Comparison of ENCODE assay signal across 8 mouse cellular contexts in the genomic region with DNA sequence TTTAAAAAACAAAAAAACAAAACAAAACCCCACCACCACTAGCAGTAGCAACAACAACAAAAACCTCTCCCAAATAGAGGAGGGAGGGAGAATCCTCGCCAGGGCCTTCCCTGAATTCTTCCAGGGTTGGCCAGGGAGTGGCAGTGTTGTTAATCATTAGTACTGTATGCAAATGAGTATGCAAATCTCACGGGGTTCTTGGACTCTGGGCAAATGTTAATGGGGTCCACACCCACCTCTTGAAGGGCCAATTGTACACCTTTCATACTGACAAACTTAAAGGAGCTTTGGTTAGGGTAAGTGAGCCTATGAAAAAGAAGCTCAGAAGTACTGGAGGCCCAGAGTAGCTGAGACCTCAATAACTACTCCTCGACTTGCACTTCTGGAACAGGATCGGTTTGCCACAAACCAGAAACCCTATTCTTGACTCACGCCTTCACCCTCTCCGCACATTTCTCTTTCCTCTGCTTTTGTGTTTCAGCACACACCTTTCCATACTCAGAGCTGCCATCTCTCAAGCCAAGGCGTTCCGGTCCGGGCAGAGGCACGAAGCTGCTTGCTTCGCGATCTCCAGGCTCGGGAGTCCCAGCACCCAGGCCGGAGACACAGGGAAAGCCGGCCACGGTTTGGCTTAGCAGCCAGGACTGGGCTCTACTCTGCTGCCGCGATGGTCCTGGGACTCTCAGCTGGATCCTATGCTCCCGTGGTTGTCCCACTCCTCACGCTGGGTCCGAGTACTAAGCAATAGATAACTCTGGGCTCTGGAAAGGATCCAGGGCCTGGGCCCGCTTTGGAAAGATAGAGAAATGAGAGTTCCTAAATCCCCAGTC. TPM values are rescaled to one million over a fixed set of nuclear protein-coding genes. Genes with fewer than 3 reads are reported as not detected.
A peak's percentile ranks its signal among the peaks of the same experiment; 100 is the strongest.
DNase-seq lines count a peak whose midpoint lies in the region; ATAC-seq and TF ChIP-seq lines count a peak whose summit lies in the region.

No protein-coding gene starts in this region.

- no peaks in the 10 kb centered on the region for H3K79me2 ChIP-seq in liver, adult 2 months (ENCODE audit: control insufficient read depth, insufficient read depth, low read length)

- H3K36me3 ChIP-seq in liver, adult 2 months (ENCODE audit: control insufficient read depth, insufficient read depth, low read length), result no peaks in the 10 kb centered on the region
- H3K36me3 ChIP-seq in heart, embryonic 12.5 days, result no peaks in the 10 kb centered on the region
- no peaks in the 10 kb centered on the region for H3K36me3 ChIP-seq in kidney, embryonic 16.5 days (ENCODE audit: insufficient read depth, low read length)
- no peaks in the 10 kb centered on the region for H3K36me3 ChIP-seq in liver, embryonic 11.5 days (ENCODE audit: control insufficient read depth, insufficient read depth, low read length)
- H3K36me3 ChIP-seq in thymus, adult 2 months (ENCODE audit: control insufficient read depth, insufficient read depth, low read length), result no peaks in the 10 kb centered on the region

- no peak overlapping the region for H3K9ac ChIP-seq in liver, adult 2 months (ENCODE audit: low read depth, low read length)
- H3K9ac ChIP-seq in heart, embryonic 12.5 days, result peak overlapping the region; percentile 73
- H3K9ac ChIP-seq in kidney, embryonic 16.5 days (replicated peaks; ENCODE audit: low read length), result peak overlapping the region; percentile 77
- H3K9ac ChIP-seq in liver, embryonic 11.5 days (ENCODE audit: low read depth, low read length), result no peak overlapping the region

- peak; percentile 3 for DNase-seq in liver, adult 2 months (ENCODE audit: extremely low read depth, low read depth, low spot score)
- no peak for DNase-seq in liver
- peak; percentile 65 for DNase-seq in embryo, embryonic 10.5 days (ENCODE audit: low spot score)
- peak; percentile 48 for DNase-seq in liver, embryonic 11.5 days (ENCODE audit: low spot score)
- peak; percentile 77 for DNase-seq in retina, postnatal 1 day
- no peak for DNase-seq in thymus, adult 2 months

- 4% methylated on average over 22 of the region's 22 CpGs for WGBS in liver, adult 2 months
- 1% methylated on average over 22 of the region's 22 CpGs for WGBS in heart, embryonic 12.5 days
- WGBS in kidney, embryonic 16.5 days, result 3% methylated on average over 22 of the region's 22 CpGs
- WGBS in liver, embryonic 11.5 days, result 3% methylated on average over 22 of the region's 22 CpGs
- WGBS in thymus, adult 2 months, result 16% methylated on average over 22 of the region's 22 CpGs

- H3K9me3 ChIP-seq in heart, embryonic 12.5 days (replicated peaks), result no peaks in the 10 kb centered on the region
- H3K9me3 ChIP-seq in kidney, embryonic 16.5 days (ENCODE audit: low read length), result no peaks in the 10 kb centered on the region
- no peaks in the 10 kb centered on the region for H3K9me3 ChIP-seq in liver, embryonic 11.5 days (ENCODE audit: control insufficient read depth, low read length)

- TF ChIP-seq POLR2A in liver, adult 2 months (IDR thresholded peaks at IDR 0.05; ENCODE audit: extremely low read depth, insufficient read depth, low read length), result no peak
- no peak for TF ChIP-seq POLR2A in thymus, adult 2 months (IDR thresholded peaks at IDR 0.05; ENCODE audit: control insufficient read depth, extremely low read depth, insufficient read depth, low read length, poor library complexity)

- peaks cover 20% of the 10 kb centered on the region for H3K27me3 ChIP-seq in liver, adult 2 months (ENCODE audit: control insufficient read depth, insufficient read depth, low read length)
- H3K27me3 ChIP-seq in heart, embryonic 12.5 days (replicated peaks), result peaks cover 73% of the 10 kb centered on the region
- peaks cover 49% of the 10 kb centered on the region for H3K27me3 ChIP-seq in kidney, embryonic 16.5 days (ENCODE audit: insufficient read depth, low read length)
- H3K27me3 ChIP-seq in liver, embryonic 11.5 days (replicated peaks; ENCODE audit: control insufficient read depth, insufficient read depth, low read length), result peaks cover 68% of the 10 kb centered on the region
- H3K27me3 ChIP-seq in thymus, adult 2 months (ENCODE audit: control insufficient read depth, insufficient read depth, low read length), result peaks cover 11% of the 10 kb centered on the region

- no peak for ATAC-seq in heart, embryonic 12.5 days (ENCODE audit: insufficient number of reproducible peaks, low FRiP score)
- peak; percentile 13; the same call in 1 of the 2 replicates for ATAC-seq in kidney, embryonic 16.5 days (ENCODE audit: low FRiP score, low TSS enrichment)
- no peak for ATAC-seq in liver, embryonic 11.5 days (replicated peaks; ENCODE audit: low FRiP score)

- peaks cover 5% of the 10 kb centered on the region; the same call in 1 of the 2 replicates for H3K4me1 ChIP-seq in liver, adult 2 months (ENCODE audit: control insufficient read depth, insufficient read depth, low read length)
- peaks cover 22% of the 10 kb centered on the region for H3K4me1 ChIP-seq in heart, embryonic 12.5 days (replicated peaks)
- H3K4me1 ChIP-seq in kidney, embryonic 16.5 days (ENCODE audit: insufficient read depth, low read length), result peaks cover 21% of the 10 kb centered on the region
- peaks cover 6% of the 10 kb centered on the region; the same call in 1 of the 2 replicates for H3K4me1 ChIP-seq in liver, embryonic 11.5 days (replicated peaks; ENCODE audit: control insufficient read depth, insufficient read depth, low read length)
- no peaks in the 10 kb centered on the region for H3K4me1 ChIP-seq in thymus, adult 2 months (replicated peaks; ENCODE audit: control insufficient read depth, insufficient read depth, low read length)

- TF ChIP-seq CTCF in liver, adult 2 months (IDR thresholded peaks at IDR 0.05; ENCODE audit: low read depth, low read length), result no peak
- no peak for TF ChIP-seq CTCF in thymus, adult 2 months (IDR thresholded peaks at IDR 0.05; ENCODE audit: borderline replicate concordance, control insufficient read depth, extremely low read depth, insufficient read depth, low read length, poor library complexity)

- H3K4me3 ChIP-seq in liver, adult 2 months (ENCODE audit: insufficient read depth, low read depth, low read length), result no peak overlapping the region
- H3K4me3 ChIP-seq in heart, embryonic 12.5 days, result peak overlapping the region; percentile 66
- H3K4me3 ChIP-seq in kidney, embryonic 16.5 days (ENCODE audit: low read length), result peak overlapping the region; percentile 63
- no peak overlapping the region; the same call in 1 of the 2 replicates for H3K4me3 ChIP-seq in liver, embryonic 11.5 days (ENCODE audit: low read depth, low read length)
- H3K4me3 ChIP-seq in thymus, adult 2 months (ENCODE audit: control insufficient read depth, insufficient read depth, low read length), result no peak overlapping the region

- H3K4me2 ChIP-seq in heart, embryonic 12.5 days, result peak overlapping the region; percentile 94
- H3K4me2 ChIP-seq in kidney, embryonic 16.5 days (replicated peaks; ENCODE audit: low read depth, low read length), result peak overlapping the region; percentile 100
- H3K4me2 ChIP-seq in liver, embryonic 11.5 days, result peak overlapping the region; percentile 85

- H3K27ac ChIP-seq in liver, adult 2 months (replicated peaks; ENCODE audit: insufficient read depth, low read depth, low read length), result no peak overlapping the region
- H3K27ac ChIP-seq in heart, embryonic 12.5 days (ENCODE audit: poor library complexity, severe bottlenecking), result no peak overlapping the region
- peak overlapping the region; percentile 3; the same call in 1 of the 2 replicates for H3K27ac ChIP-seq in kidney, embryonic 16.5 days (ENCODE audit: low read length)
- no peak overlapping the region for H3K27ac ChIP-seq in liver, embryonic 11.5 days (ENCODE audit: low read depth, low read length)
- H3K27ac ChIP-seq in thymus, adult 2 months (ENCODE audit: control insufficient read depth, insufficient read depth, low read length), result no peak overlapping the region

RNA-seq across cellular contexts. Expression of gene Kcnd3, which starts 1.3 kb away (rescaled TPM):
- total RNA-seq in liver, adult 2 months (2014; rRNA removed), result under 0.01 and 0.07 TPM in 2 replicates
- polyA plus RNA-seq in liver, adult 2 months (2012; rRNA removed), result 0.02 and 0.04 TPM in 2 replicates
- 0.93 and 1.0 TPM in 2 replicates for polyA plus RNA-seq in heart, embryonic 12.5 days (2016; fragmentation: Nextera tagmentation; extraction: Ambion mirVana)
- polyA plus RNA-seq in kidney, embryonic 16.5 days (2015; fragmentation: Nextera tagmentation; extraction: Ambion mirVana), result 2.7 and 2.9 TPM in 2 replicates
- polyA plus RNA-seq in liver, embryonic 11.5 days (2014; fragmentation: Nextera tagmentation; extraction: Ambion mirVana), result 0.22 and 0.37 TPM in 2 replicates
- 0.33 and 0.58 TPM in 2 replicates for polyA plus RNA-seq in thymus, adult 2 months (2012; rRNA removed)

Comparison
In these comparisons a context has a peak if more than half of its experiments do, and no peak if none do; other contexts are left out.
1. DNase-seq: peak in liver, adult 2 months (single experiment), embryo, embryonic 10.5 days (single experiment), liver, embryonic 11.5 days (single experiment) and retina, postnatal 1 day (single experiment); none in liver (single experiment) and thymus, adult 2 months (single experiment).
2. H3K4me3 ChIP-seq: peak in heart, embryonic 12.5 days (single experiment) and kidney, embryonic 16.5 days (single experiment); none in liver, adult 2 months (single experiment), liver, embryonic 11.5 days (single experiment) and thymus, adult 2 months (single experiment).
3. H3K9ac ChIP-seq: peak in heart, embryonic 12.5 days (single experiment) and kidney, embryonic 16.5 days (single experiment); none in liver, adult 2 months (single experiment) and liver, embryonic 11.5 days (single experiment).
4. Peak in every context shown above with its lines, with median percentiles within 50 percentile points of each other: H3K4me2 ChIP-seq.